Mouse (Mus musculus) olfactory bulb, adult 2 months (tissue): ENCODE data around the gene Ing1.

Experiments used
- CTCF ChIP-seq: fragments of 200-500 bp; IDR thresholded peaks from 2 replicates; pipeline ENCODE4 v1.5.1; 2012; ENCODE audit warnings: low read depth, mild to moderate bottlenecking, low read length, moderate library complexity; ENCODE audit not compliant: insufficient read depth
- POLR2A ChIP-seq: fragments of 200-500 bp; IDR thresholded peaks from 2 replicates; pipeline ENCODE4 v1.6.1; 2012; ENCODE audit warnings: mild to moderate bottlenecking, low read depth, low read length, moderate library complexity; ENCODE audit not compliant: insufficient read depth

- TF ChIP-seq CTCF, result no peak
- TF ChIP-seq POLR2A, result no peak
Observed at GRCm38 (mm10) chr8:11542866-11543265, 12.5 kb upstream of the Ing1 start.
